Mouse (Mus musculus): ENCODE data around the gene Pcnx2. TPM values are rescaled to one million over a fixed set of nuclear protein-coding genes. Genes with fewer than 3 reads are reported as not detected.

Pcnx2 gene
- polyA plus RNA-seq, 1 experiment from 2014 or later = 0.60 TPM

- Histone ChIP-seq H3K4me3 (ENCODE audit: low read depth, low read length) (no peak overlapping the region), H3K27ac (ENCODE audit: low read depth, low read length) (no peak overlapping the region), H3K4me2 (ENCODE audit: low read depth, low read length, severe bottlenecking) (no peak overlapping the region), H3K27me3 (ENCODE audit: control insufficient read depth, insufficient read depth, low read length) (no peaks in the 10 kb centered on the region), H3K4me1 (replicated peaks; ENCODE audit: control insufficient read depth, insufficient read depth, low read length) (no peaks in the 10 kb centered on the region), H3K9me3 (ENCODE audit: control insufficient read depth, low read length) (no peaks in the 10 kb centered on the region), H3K36me3 (ENCODE audit: control insufficient read depth, insufficient read depth, low read length) (no peaks in the 10 kb centered on the region), H3K9ac (ENCODE audit: low read length) (no peak overlapping the region)
- no peak for ATAC-seq (replicated peaks; ENCODE audit: low FRiP score)
- no peak for DNase-seq (ENCODE audit: low spot score)
- 83% methylated on average over 8 of the region's 8 CpGs for WGBS
Measured at GRCm38 (mm10) chr8:125755896-125756295, 142.2 kb downstream of the Pcnx2 start.

- DNase-seq (ENCODE audit: low spot score) (no peak), ATAC-seq (replicated peaks; ENCODE audit: low FRiP score) (no peak)
- no peak overlapping the region for H3K9ac ChIP-seq (ENCODE audit: low read length)
Measured at GRCm38 (mm10) chr8:125750846-125751245, 147.3 kb downstream of the Pcnx2 start.

GRCm38 (mm10) chr8:125747390-125747789 is 150.7 kb downstream of the Pcnx2 start:
- Histone ChIP-seq H3K27me3 (ENCODE audit: control insufficient read depth, insufficient read depth, low read length) (no peaks in the 10 kb centered on the region), H3K36me3 (ENCODE audit: control insufficient read depth, insufficient read depth, low read length) (no peaks in the 10 kb centered on the region), H3K4me1 (replicated peaks; ENCODE audit: control insufficient read depth, insufficient read depth, low read length) (no peaks in the 10 kb centered on the region), H3K4me2 (ENCODE audit: low read depth, low read length, severe bottlenecking) (no peak overlapping the region), H3K4me3 (ENCODE audit: low read depth, low read length) (no peak overlapping the region), H3K9me3 (ENCODE audit: control insufficient read depth, low read length) (no peaks in the 10 kb centered on the region), H3K9ac (ENCODE audit: low read length) (no peak overlapping the region), H3K27ac (ENCODE audit: low read depth, low read length) (no peak overlapping the region)
- 81% methylated on average over 8 of the region's 8 CpGs for WGBS
- ATAC-seq (replicated peaks; ENCODE audit: low FRiP score) = no peak
- no peak for DNase-seq (ENCODE audit: low spot score)

More at GRCm38 (mm10) chr8:125750846-125751245, 147.3 kb downstream of the Pcnx2 start:
- Histone ChIP-seq H3K4me1 (replicated peaks; ENCODE audit: control insufficient read depth, insufficient read depth, low read length) (no peaks in the 10 kb centered on the region), H3K36me3 (ENCODE audit: control insufficient read depth, insufficient read depth, low read length) (no peaks in the 10 kb centered on the region), H3K4me3 (ENCODE audit: low read depth, low read length) (no peak overlapping the region), H3K4me2 (ENCODE audit: low read depth, low read length, severe bottlenecking) (no peak overlapping the region), H3K27me3 (ENCODE audit: control insufficient read depth, insufficient read depth, low read length) (no peaks in the 10 kb centered on the region), H3K9me3 (ENCODE audit: control insufficient read depth, low read length) (no peaks in the 10 kb centered on the region), H3K27ac (ENCODE audit: low read depth, low read length) (no peak overlapping the region)
- 86% methylated on average over 8 of the region's 8 CpGs for WGBS

GRCm38 (mm10) chr8:125744914-125745576 is 153.1 kb downstream of the Pcnx2 start:
- DNase-seq (ENCODE audit: low spot score) (no peak), ATAC-seq (replicated peaks; ENCODE audit: low FRiP score) (no peak)
- H3K27ac ChIP-seq (ENCODE audit: low read depth, low read length) = no peak overlapping the region
- H3K4me2 ChIP-seq (ENCODE audit: low read depth, low read length, severe bottlenecking) = no peak overlapping the region
- no peaks in the 10 kb centered on the region for H3K9me3 ChIP-seq (ENCODE audit: control insufficient read depth, low read length)
- H3K36me3 ChIP-seq (ENCODE audit: control insufficient read depth, insufficient read depth, low read length) = no peaks in the 10 kb centered on the region
- H3K27me3 ChIP-seq (ENCODE audit: control insufficient read depth, insufficient read depth, low read length) = no peaks in the 10 kb centered on the region
- H3K4me1 ChIP-seq (replicated peaks; ENCODE audit: control insufficient read depth, insufficient read depth, low read length) = no peaks in the 10 kb centered on the region
- no peak overlapping the region for H3K9ac ChIP-seq (ENCODE audit: low read length)
- no peak overlapping the region for H3K4me3 ChIP-seq (ENCODE audit: low read depth, low read length)
- 94% methylated on average over 10 of the region's 10 CpGs for WGBS

GRCm38 (mm10) chr8:125742406-125742805 is 155.7 kb downstream of the Pcnx2 start:
- Histone ChIP-seq H3K9me3 (ENCODE audit: control insufficient read depth, low read length) (no peaks in the 10 kb centered on the region), H3K27me3 (ENCODE audit: control insufficient read depth, insufficient read depth, low read length) (no peaks in the 10 kb centered on the region), H3K27ac (ENCODE audit: low read depth, low read length) (no peak overlapping the region), H3K4me3 (ENCODE audit: low read depth, low read length) (no peak overlapping the region), H3K36me3 (ENCODE audit: control insufficient read depth, insufficient read depth, low read length) (no peaks in the 10 kb centered on the region), H3K9ac (ENCODE audit: low read length) (no peak overlapping the region), H3K4me2 (ENCODE audit: low read depth, low read length, severe bottlenecking) (no peak overlapping the region), H3K4me1 (replicated peaks; ENCODE audit: control insufficient read depth, insufficient read depth, low read length) (no peaks in the 10 kb centered on the region)
- ATAC-seq (replicated peaks; ENCODE audit: low FRiP score) = no peak
- WGBS = 87% methylated on average over 8 of the region's 8 CpGs
- DNase-seq (ENCODE audit: low spot score) = no peak

- no peak overlapping the region for H3K4me2 ChIP-seq (ENCODE audit: low read depth, low read length, severe bottlenecking)
- no peaks in the 10 kb centered on the region for H3K4me1 ChIP-seq (replicated peaks; ENCODE audit: control insufficient read depth, insufficient read depth, low read length)
- H3K9me3 ChIP-seq (ENCODE audit: control insufficient read depth, low read length) = no peaks in the 10 kb centered on the region
- H3K27ac ChIP-seq (ENCODE audit: low read depth, low read length) = no peak overlapping the region
- no peak for DNase-seq (ENCODE audit: low spot score)
- no peaks in the 10 kb centered on the region for H3K36me3 ChIP-seq (ENCODE audit: control insufficient read depth, insufficient read depth, low read length)
- H3K9ac ChIP-seq (ENCODE audit: low read length) = no peak overlapping the region
- 73% methylated on average over 2 of the region's 2 CpGs for WGBS
- H3K4me3 ChIP-seq (ENCODE audit: low read depth, low read length) = no peak overlapping the region
- no peak for ATAC-seq (replicated peaks; ENCODE audit: low FRiP score)
- no peaks in the 10 kb centered on the region for H3K27me3 ChIP-seq (ENCODE audit: control insufficient read depth, insufficient read depth, low read length)
Measured at GRCm38 (mm10) chr8:125741855-125742254, 156.3 kb downstream of the Pcnx2 start.

- no peaks in the 10 kb centered on the region for H3K27me3 ChIP-seq (ENCODE audit: control insufficient read depth, insufficient read depth, low read length)
- 71% methylated on average over 5 of the region's 5 CpGs for WGBS
- ATAC-seq (replicated peaks; ENCODE audit: low FRiP score) = no peak
- no peak overlapping the region for H3K9ac ChIP-seq (ENCODE audit: low read length)
- no peak overlapping the region for H3K4me3 ChIP-seq (ENCODE audit: low read depth, low read length)
- no peaks in the 10 kb centered on the region for H3K36me3 ChIP-seq (ENCODE audit: control insufficient read depth, insufficient read depth, low read length)
- no peak for DNase-seq (ENCODE audit: low spot score)
- H3K27ac ChIP-seq (ENCODE audit: low read depth, low read length) = no peak overlapping the region
- no peaks in the 10 kb centered on the region for H3K4me1 ChIP-seq (replicated peaks; ENCODE audit: control insufficient read depth, insufficient read depth, low read length)
- no peak overlapping the region for H3K4me2 ChIP-seq (ENCODE audit: low read depth, low read length, severe bottlenecking)
- no peaks in the 10 kb centered on the region for H3K9me3 ChIP-seq (ENCODE audit: control insufficient read depth, low read length)
Measured at GRCm38 (mm10) chr8:125741377-125741776, 156.7 kb downstream of the Pcnx2 start.

- 77% methylated on average over 10 of the region's 10 CpGs for WGBS
- H3K36me3 ChIP-seq (ENCODE audit: control insufficient read depth, insufficient read depth, low read length) = no peaks in the 10 kb centered on the region
- no peak for ATAC-seq (replicated peaks; ENCODE audit: low FRiP score)
Measured at GRCm38 (mm10) chr8:125740655-125741054, 157.5 kb downstream of the Pcnx2 start.

GRCm38 (mm10) chr8:125738956-125739355 is 159.2 kb downstream of the Pcnx2 start:
- 85% methylated on average over 4 of the region's 4 CpGs for WGBS
- Histone ChIP-seq H3K4me2 (ENCODE audit: low read depth, low read length, severe bottlenecking) (no peak overlapping the region), H3K9ac (ENCODE audit: low read length) (no peak overlapping the region), H3K36me3 (ENCODE audit: control insufficient read depth, insufficient read depth, low read length) (no peaks in the 10 kb centered on the region), H3K27ac (ENCODE audit: low read depth, low read length) (no peak overlapping the region), H3K4me1 (replicated peaks; ENCODE audit: control insufficient read depth, insufficient read depth, low read length) (peaks cover 4% of the 10 kb centered on the region; the same call in 1 of the 2 replicates), H3K4me3 (ENCODE audit: low read depth, low read length) (no peak overlapping the region), H3K27me3 (ENCODE audit: control insufficient read depth, insufficient read depth, low read length) (no peaks in the 10 kb centered on the region), H3K9me3 (ENCODE audit: control insufficient read depth, low read length) (no peaks in the 10 kb centered on the region)
- ATAC-seq (replicated peaks; ENCODE audit: low FRiP score) = no peak
- no peak for DNase-seq (ENCODE audit: low spot score)

More at GRCm38 (mm10) chr8:125740655-125741054, 157.5 kb downstream of the Pcnx2 start:
- no peaks in the 10 kb centered on the region for H3K27me3 ChIP-seq (ENCODE audit: control insufficient read depth, insufficient read depth, low read length)
- H3K4me3 ChIP-seq (ENCODE audit: low read depth, low read length) = no peak overlapping the region
- no peak overlapping the region for H3K27ac ChIP-seq (ENCODE audit: low read depth, low read length)
- no peaks in the 10 kb centered on the region for H3K4me1 ChIP-seq (replicated peaks; ENCODE audit: control insufficient read depth, insufficient read depth, low read length)
- H3K9me3 ChIP-seq (ENCODE audit: control insufficient read depth, low read length) = no peaks in the 10 kb centered on the region
- no peak overlapping the region for H3K9ac ChIP-seq (ENCODE audit: low read length)
- H3K4me2 ChIP-seq (ENCODE audit: low read depth, low read length, severe bottlenecking) = no peak overlapping the region
- no peak for DNase-seq (ENCODE audit: low spot score)
